Mouse (Mus musculus) embryonic facial prominence, embryonic 11.5 days (tissue): ENCODE measurements around the gene Espn. TPM values are rescaled to one million over a fixed set of nuclear protein-coding genes. Genes with fewer than 3 reads are reported as not detected.

Experiments
- ATAC-seq: fragments of 200-750 bp; cut with Nextera tagmentation; replicated peaks from 2 replicates; pipeline ENCODE4 v1.8.0; 2017; ENCODE audit warnings: low read depth; ENCODE audit not compliant: insufficient number of reproducible peaks, low FRiP score, low TSS enrichment
- DNase-seq: peaks from one replicate; pipeline ENCODE4 v3.0.0-alpha.2; 2015; ENCODE audit warnings: low spot score
- H3K27ac ChIP-seq: fragments of 300-500 bp; sonication (generic); replicated peaks from 2 replicates; pipeline ENCODE4 v1.5.1; 2014; ENCODE audit warnings: mild to moderate bottlenecking, low read depth, low read length, control low read depth
- H3K27me3 ChIP-seq: fragments of 300-500 bp; sonication (generic); 2 replicates; pipeline ENCODE4 v1.6.1; 2014; ENCODE audit warnings: mild to moderate bottlenecking, low read length, moderate library complexity, mixed read lengths; ENCODE audit not compliant: control insufficient read depth, insufficient read depth
- H3K36me3 ChIP-seq: fragments of 300-500 bp; sonication (generic); replicated peaks from 2 replicates; pipeline ENCODE4 v1.6.1; 2014; ENCODE audit warnings: low read depth, mild to moderate bottlenecking, low read length, moderate library complexity, mixed read lengths; ENCODE audit not compliant: control insufficient read depth, insufficient read depth
- H3K4me1 ChIP-seq: fragments of 300-500 bp; sonication (generic); 2 replicates; pipeline ENCODE4 v1.6.1; 2014; ENCODE audit warnings: low read length, mixed read lengths; ENCODE audit not compliant: control insufficient read depth, insufficient read depth
- H3K4me2 ChIP-seq: fragments of 300-500 bp; sonication (generic); 2 replicates; pipeline ENCODE4 v1.6.1; 2014; ENCODE audit warnings: low read depth, mild to moderate bottlenecking, control low read depth, low read length, moderate library complexity
- H3K4me3 ChIP-seq: fragments of 300-500 bp; sonication (generic); 2 replicates; pipeline ENCODE4 v1.5.1; 2014; ENCODE audit warnings: low read depth, low read length, control low read depth
- H3K9ac ChIP-seq: fragments of 300-500 bp; sonication (generic); replicated peaks from 2 replicates; pipeline ENCODE4 v1.6.1; 2014; ENCODE audit warnings: mild to moderate bottlenecking, control low read depth, low read length
- H3K9me3 ChIP-seq: fragments of 300-500 bp; sonication (generic); replicated peaks from 2 replicates; pipeline ENCODE4 v1.6.1; 2016; ENCODE audit warnings: mild to moderate bottlenecking, low read length, inconsistent platforms, mixed read lengths; ENCODE audit not compliant: control insufficient read depth
- WGBS: fragments of 180-500 bp; shearing (Covaris S2); extraction: QIAGEN DNeasy Blood & Tissue Kit; methylation state at CpG from one replicate; pipeline ENCODE4 v1.1.7; 2014; 5-methylcytosine and 5-hydroxymethylcytosine counted together
- polyA plus RNA-seq: library from polyadenylated mRNA; unstranded; fragments of >200 nt; fragmentation: Nextera tagmentation; extraction: Ambion mirVana; gene quantifications from 2 replicates; pipeline ENCODE4 v1.2.1, GENCODE M21; 2014

The Espn gene
- polyA plus RNA-seq, 1 experiment from 2014 or later: 6.2 TPM

DNA sequence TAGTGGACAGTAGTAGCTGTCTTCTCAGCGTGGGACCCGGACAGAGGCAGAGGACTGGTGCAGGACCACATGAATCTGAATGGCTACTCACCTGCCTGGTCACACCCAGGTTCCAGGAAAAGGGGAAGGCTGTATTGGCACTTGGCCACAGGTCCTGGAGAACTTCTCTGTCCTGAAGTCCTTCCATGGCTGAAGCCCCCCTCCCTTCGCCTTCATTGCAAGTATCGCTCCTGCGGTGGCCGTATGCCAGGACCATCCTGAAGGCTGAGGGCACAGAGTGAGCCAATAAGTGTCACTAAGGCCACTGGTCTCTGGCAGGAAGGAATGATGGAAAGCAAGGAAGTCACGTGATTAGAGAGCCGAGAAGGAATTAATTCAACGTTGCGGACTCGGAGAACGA, 57.9 kb downstream of the Espn start:
- Histone ChIP-seq H3K9ac (no peak overlapping the region), H3K9me3 (no peaks in the 10 kb centered on the region), H3K4me1 (peaks cover 3% of the 10 kb centered on the region; the same call in 1 of the 2 replicates), H3K4me3 (no peak overlapping the region), H3K27ac (no peak overlapping the region), H3K36me3 (no peaks in the 10 kb centered on the region), H3K27me3 (no peaks in the 10 kb centered on the region), H3K4me2 (no peak overlapping the region)
- no peak for ATAC-seq
- DNase-seq: no peak
- 90% methylated on average over 12 of the region's 12 CpGs for WGBS

DNA sequence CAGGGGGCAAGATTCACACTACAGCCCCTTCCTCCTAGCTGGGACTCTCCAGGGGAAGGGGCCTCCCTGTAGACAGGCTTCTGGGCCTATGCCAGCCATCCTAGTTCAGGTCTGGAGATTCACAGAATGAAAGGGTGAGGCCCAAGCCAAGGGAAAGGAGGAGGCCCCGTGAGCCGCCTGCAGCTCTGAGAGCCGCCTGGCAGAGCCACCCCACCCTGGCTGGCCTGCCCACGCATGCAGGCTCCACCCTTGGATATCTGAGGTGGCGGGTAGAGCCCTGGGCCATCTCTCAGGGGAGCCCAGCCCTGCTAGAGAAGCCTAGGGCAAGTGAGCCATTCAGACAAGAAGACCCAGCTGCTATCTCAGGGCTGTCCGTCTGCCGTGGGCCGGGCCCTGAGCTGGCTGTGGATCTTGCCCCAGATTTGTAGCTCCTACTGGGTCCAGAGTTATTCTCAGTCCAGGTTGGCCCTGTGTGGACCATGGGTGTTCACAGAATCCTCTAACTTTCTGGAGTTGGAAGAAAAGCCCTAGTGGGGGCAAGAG, 59.3 kb downstream of the Espn start:
- no peaks in the 10 kb centered on the region for H3K36me3 ChIP-seq
- WGBS: 73% methylated on average over 8 of the region's 8 CpGs
- no peak overlapping the region for H3K4me2 ChIP-seq
- DNase-seq (no peak), ATAC-seq (no peak)
- 0 out of 2 replicates have a peak overlapping the region, but pooled peaks have one; percentile 13 for H3K27ac ChIP-seq
- no peaks in the 10 kb centered on the region; the same call in 1 of the 2 replicates for H3K4me1 ChIP-seq
- H3K9ac ChIP-seq: no peak overlapping the region
- H3K27me3 ChIP-seq: no peaks in the 10 kb centered on the region
- H3K9me3 ChIP-seq: no peaks in the 10 kb centered on the region
- no peak overlapping the region for H3K4me3 ChIP-seq

DNA sequence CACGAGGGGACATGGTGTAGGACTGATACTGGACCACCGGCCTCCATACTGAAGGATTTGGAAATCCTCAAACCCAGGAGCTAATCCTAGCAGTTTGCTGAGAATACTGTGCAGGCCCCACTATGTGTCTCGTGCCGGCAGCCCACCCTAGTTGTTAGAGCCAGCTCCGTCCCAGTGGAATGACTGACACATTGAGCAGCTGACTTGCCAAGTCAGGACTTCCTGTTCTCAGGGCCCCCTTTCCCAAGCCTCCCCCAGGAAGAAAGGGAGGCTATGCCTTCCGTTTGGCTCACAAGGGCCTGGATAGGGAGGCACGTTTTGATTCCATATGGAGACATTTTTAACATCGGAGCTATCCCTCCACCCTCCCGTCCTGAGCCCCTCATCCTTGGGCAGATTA, 62.0 kb downstream of the Espn start:
- Histone ChIP-seq H3K4me3 (no peak overlapping the region), H3K27ac (no peak overlapping the region), H3K36me3 (no peaks in the 10 kb centered on the region), H3K9me3 (no peaks in the 10 kb centered on the region), H3K27me3 (no peaks in the 10 kb centered on the region), H3K4me1 (peaks cover 2% of the 10 kb centered on the region; the same call in 1 of the 2 replicates), H3K9ac (no peak overlapping the region), H3K4me2 (no peak overlapping the region)
- ATAC-seq (no peak), DNase-seq (no peak)
- WGBS: 69% methylated on average over 9 of the region's 9 CpGs

DNA sequence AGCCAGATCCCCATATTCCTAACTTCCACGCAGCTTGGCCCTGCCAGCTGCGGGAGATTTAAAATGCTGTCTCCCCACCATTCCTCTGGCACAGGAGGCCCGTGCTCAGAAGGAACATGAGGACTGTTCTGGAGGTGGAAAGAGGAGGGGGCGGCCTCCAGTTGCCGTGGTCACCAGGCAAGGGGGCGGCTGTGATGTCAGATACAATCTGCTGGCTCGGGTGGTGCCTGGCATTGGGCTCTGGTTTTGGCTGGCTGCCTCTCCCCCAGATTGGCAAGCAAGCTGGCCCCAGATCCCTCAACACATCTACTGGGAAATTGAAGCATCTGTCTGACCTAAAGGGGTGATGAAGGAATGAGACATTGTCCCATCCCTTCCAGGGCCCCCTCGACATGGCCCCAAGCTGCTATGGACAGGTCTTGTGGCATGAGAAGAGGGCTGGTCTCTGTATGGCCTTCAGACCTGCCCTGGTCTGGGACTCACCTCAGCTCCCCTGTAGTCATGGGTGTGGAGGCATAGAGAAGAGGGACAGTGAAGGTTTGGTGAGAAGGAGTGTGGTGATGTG, 63.5 kb downstream of the Espn start:
- ATAC-seq: no peak
- no peak overlapping the region for H3K4me3 ChIP-seq
- no peak overlapping the region for H3K27ac ChIP-seq
- WGBS: 54% methylated on average over 8 of the region's 8 CpGs
- H3K4me1 ChIP-seq: peaks cover 2% of the 10 kb centered on the region; the same call in 1 of the 2 replicates
- H3K27me3 ChIP-seq: no peaks in the 10 kb centered on the region
- no peaks in the 10 kb centered on the region for H3K36me3 ChIP-seq
- no peaks in the 10 kb centered on the region for H3K9me3 ChIP-seq
- H3K9ac ChIP-seq: no peak overlapping the region
- H3K4me2 ChIP-seq: no peak overlapping the region
- no peak for DNase-seq

DNA sequence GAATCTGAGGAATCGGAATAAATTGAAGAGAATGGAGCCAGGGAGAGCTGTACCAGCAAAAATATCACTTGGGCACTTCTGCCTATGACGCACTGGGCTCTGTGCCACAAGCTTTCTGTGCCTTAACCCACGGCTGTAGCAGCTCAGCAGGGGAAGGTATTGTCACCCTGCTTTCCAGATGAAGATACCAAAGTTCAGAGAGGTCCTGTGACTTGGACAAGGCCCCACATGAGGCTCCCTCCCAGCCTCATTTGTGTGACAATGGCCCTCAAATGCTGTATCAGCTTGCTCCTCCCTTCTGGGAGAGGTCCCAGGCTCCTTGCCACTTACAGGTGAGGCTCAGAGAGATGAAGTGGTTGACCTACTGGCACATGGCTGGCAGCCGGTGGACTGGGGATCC, 64.0 kb downstream of the Espn start:
- Histone ChIP-seq H3K9ac (no peak overlapping the region), H3K4me3 (no peak overlapping the region)
- ATAC-seq: no peak

DNA sequence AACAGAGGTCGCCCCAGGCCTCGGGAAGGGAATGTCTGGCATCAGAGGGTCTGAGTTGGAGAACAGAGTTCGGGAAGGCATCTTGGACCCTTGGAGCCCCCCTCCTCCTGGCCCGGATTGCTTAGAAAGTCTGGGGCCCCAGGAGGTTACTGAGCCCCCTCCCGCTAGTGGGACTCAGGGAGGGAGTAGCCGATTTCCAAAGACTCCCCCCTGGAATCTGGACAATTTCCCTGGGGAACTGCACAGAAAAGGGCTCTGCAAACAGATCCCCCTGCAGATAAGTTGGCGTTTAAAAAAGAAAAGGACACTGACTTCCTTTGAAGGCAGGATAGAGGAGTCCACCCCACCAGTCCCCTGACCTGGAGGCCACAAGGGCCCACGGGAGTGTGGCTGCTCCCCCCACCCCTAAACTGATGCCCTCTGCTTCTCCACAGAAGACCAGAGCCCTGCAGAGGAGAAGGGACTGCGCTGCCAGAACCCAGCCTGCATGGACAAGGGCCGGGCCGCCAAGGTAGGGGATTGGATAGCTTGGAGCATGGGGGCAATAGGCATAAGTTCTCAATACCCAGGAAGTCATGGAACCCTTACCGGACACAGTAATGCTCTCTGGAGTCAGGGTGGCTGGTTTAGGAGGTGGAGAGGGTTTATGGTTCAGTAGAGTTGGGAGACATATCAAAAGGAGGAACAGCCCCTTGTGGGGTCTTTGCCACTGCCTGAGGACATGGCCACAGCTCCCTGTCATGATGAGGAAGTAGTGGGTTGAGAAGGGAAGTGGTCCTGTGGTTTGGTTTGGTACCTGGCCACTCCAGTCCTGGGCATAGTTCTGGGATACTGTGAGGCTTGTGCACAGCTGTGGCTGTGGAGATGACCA, 64.7 kb downstream of the Espn start:
- Histone ChIP-seq H3K4me3 (peak overlapping the region; percentile 77), H3K27me3 (no peaks in the 10 kb centered on the region), H3K36me3 (no peaks in the 10 kb centered on the region), H3K9me3 (no peaks in the 10 kb centered on the region), H3K4me1 (peaks cover 2% of the 10 kb centered on the region; the same call in 1 of the 2 replicates), H3K27ac (no peak overlapping the region), H3K9ac (peak overlapping the region; percentile 88), H3K4me2 (peak overlapping the region; percentile 90)
- WGBS: 3% methylated on average over 12 of the region's 12 CpGs
- ATAC-seq: no peak
- DNase-seq: no peak

More for the DNA sequence above, 64.0 kb downstream of the Espn start:
- no peak overlapping the region for H3K27ac ChIP-seq
- peaks cover 2% of the 10 kb centered on the region; the same call in 1 of the 2 replicates for H3K4me1 ChIP-seq
- peak overlapping the region; percentile 90; the same call in 1 of the 2 replicates for H3K4me2 ChIP-seq
- 43% methylated on average over 4 of the region's 4 CpGs for WGBS
- H3K27me3 ChIP-seq: no peaks in the 10 kb centered on the region
- DNase-seq: no peak
- H3K9me3 ChIP-seq: no peaks in the 10 kb centered on the region
- no peaks in the 10 kb centered on the region for H3K36me3 ChIP-seq

DNA sequence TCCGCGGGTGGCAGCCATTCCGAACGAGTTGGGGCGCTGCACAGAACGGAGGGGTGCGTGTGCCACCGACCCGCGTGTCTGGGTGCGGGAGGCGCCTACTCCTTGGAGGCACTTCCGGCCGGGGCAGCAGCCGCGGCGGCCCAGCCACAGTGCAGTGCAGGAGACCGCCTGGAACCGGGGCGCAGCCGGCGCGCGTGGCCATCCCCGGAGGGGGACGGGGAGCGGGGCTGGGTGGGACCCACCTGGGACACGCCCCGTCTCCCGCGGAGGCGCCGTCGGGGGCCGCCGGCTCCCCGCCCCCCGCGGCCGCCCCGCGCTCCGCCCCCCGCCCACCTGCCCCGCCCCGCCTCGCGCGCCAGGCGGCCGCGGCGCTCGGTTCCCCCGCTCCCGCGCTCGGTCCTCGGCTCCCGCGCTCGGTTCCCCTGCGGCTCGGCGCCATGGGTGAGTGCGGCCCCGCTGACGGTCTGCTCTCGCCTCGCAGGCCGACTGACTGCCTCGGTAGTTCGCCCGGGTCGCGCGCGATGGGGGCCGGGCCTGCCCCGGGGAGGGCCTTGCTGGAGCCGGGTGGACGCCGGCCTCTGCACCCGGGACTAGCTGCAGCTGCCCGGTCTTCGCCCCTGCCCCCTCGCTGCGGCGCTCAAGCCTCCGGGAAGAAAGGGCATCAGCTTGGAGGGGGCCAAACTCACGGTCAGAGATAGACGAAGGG, 65.5 kb downstream of the Espn start:
- Histone ChIP-seq H3K9ac (peak overlapping the region; percentile 88), H3K4me2 (peak overlapping the region; percentile 90), H3K4me1 (peaks cover 2% of the 10 kb centered on the region; the same call in 1 of the 2 replicates), H3K27ac (no peak overlapping the region), H3K27me3 (no peaks in the 10 kb centered on the region), H3K36me3 (no peaks in the 10 kb centered on the region), H3K4me3 (peak overlapping the region; percentile 77), H3K9me3 (no peaks in the 10 kb centered on the region)
- DNase-seq (peak; percentile 63), ATAC-seq (peak; percentile 76)
- WGBS: under 1% methylated on average over 56 of the region's 92 CpGs
